Mouse (Mus musculus) cortical plate, adult 2 months (tissue): ENCODE data around the gene Jag2. TPM values are rescaled to one million over a fixed set of nuclear protein-coding genes. Genes with fewer than 3 reads are reported as not detected.

Source experiments
- H3K27ac ChIP-seq: fragments of 200-500 bp; 2 replicates; pipeline ENCODE4 v1.5.1; 2012; ENCODE audit warnings: low read length, control low read depth, inconsistent platforms; ENCODE audit not compliant: insufficient read depth
- H3K4me1 ChIP-seq: fragments of 200-500 bp; 2 replicates; pipeline ENCODE4 v1.6.1; 2011; ENCODE audit warnings: low read length; ENCODE audit not compliant: control insufficient read depth, insufficient read depth
- H3K4me3 ChIP-seq: fragments of 200-500 bp; 2 replicates; pipeline ENCODE4 v1.5.1; 2011; ENCODE audit warnings: mild to moderate bottlenecking, low read length, control low read depth; ENCODE audit not compliant: insufficient read depth
- CTCF ChIP-seq: fragments of 200-500 bp; IDR thresholded peaks from 2 replicates; pipeline ENCODE4 v1.5.1; 2011; ENCODE audit warnings: mild to moderate bottlenecking, control low read depth, low read length; ENCODE audit not compliant: insufficient read depth; ENCODE audit errors: extremely low read depth
- POLR2A ChIP-seq: fragments of 200-500 bp; IDR thresholded peaks from 2 replicates; pipeline ENCODE4 v1.6.1; 2011; ENCODE audit warnings: mild to moderate bottlenecking, low read length, control low read depth; ENCODE audit not compliant: insufficient read depth; ENCODE audit errors: extremely low read depth
- polyA plus RNA-seq: library from polyadenylated mRNA; depleted of rRNA; stranded (reverse); fragments of >200 nt; gene quantifications from 2 replicates; pipeline ENCODE4 v1.2.3, GENCODE M21; 2012

The Jag2 gene
- polyA plus RNA-seq, 1 experiment = 42.1 TPM

- 0 out of 2 replicates have a peak, but pooled peaks cover 2% of the 10 kb centered on the region for H3K4me1 ChIP-seq
- H3K4me3 ChIP-seq = no peak overlapping the region
- H3K27ac ChIP-seq = no peak overlapping the region
- no peak for TF ChIP-seq POLR2A
- TF ChIP-seq CTCF = no peak
Measured at GRCm38 (mm10) chr12:112872991-112873390, 56.6 kb downstream of the Jag2 start.

- H3K4me3 ChIP-seq = no peak overlapping the region
- H3K4me1 ChIP-seq = no peaks in the 10 kb centered on the region
- H3K27ac ChIP-seq = no peak overlapping the region
- TF ChIP-seq POLR2A (no peak), CTCF (no peak)
Measured at GRCm38 (mm10) chr12:112871272-112871671, 58.3 kb downstream of the Jag2 start.

GRCm38 (mm10) chr12:112870775-112871174, 58.8 kb downstream of the Jag2 start:
- no peak overlapping the region for H3K27ac ChIP-seq
- H3K4me1 ChIP-seq = no peaks in the 10 kb centered on the region
- H3K4me3 ChIP-seq = no peak overlapping the region
- TF ChIP-seq CTCF (no peak), POLR2A (no peak)

- H3K4me3 ChIP-seq = no peak overlapping the region
- TF ChIP-seq CTCF (no peak), POLR2A (no peak)
- H3K4me1 ChIP-seq = no peaks in the 10 kb centered on the region
- no peak overlapping the region for H3K27ac ChIP-seq
Measured at GRCm38 (mm10) chr12:112869783-112870204, 59.8 kb downstream of the Jag2 start.

- Histone ChIP-seq H3K4me3 (no peak within 1 kb of the TSS), H3K4me1 (no peaks in the 10 kb centered on the region), H3K27ac (no peak within 1 kb of the TSS)
- TF ChIP-seq POLR2A (no peak), CTCF (no peak)
Measured at GRCm38 (mm10) chr12:112868178-112869087, 61.1 kb downstream of the Jag2 start, which contains the start of gene Gpr132. Gpr132 (minus strand) TSS chr12:112868228.

GRCm38 (mm10) chr12:112867106-112867674, 62.4 kb downstream of the Jag2 start:
- H3K4me3 ChIP-seq = no peak overlapping the region
- H3K27ac ChIP-seq = no peak overlapping the region
- no peaks in the 10 kb centered on the region for H3K4me1 ChIP-seq
- no peak for TF ChIP-seq CTCF

GRCm38 (mm10) chr12:112866467-112867080, 63.0 kb downstream of the Jag2 start:
- TF ChIP-seq CTCF = no peak
- TF ChIP-seq POLR2A = no peak
- Histone ChIP-seq H3K4me1 (no peaks in the 10 kb centered on the region), H3K4me3 (no peak overlapping the region), H3K27ac (no peak overlapping the region)

- Histone ChIP-seq H3K27ac (no peak overlapping the region), H3K4me1 (no peaks in the 10 kb centered on the region), H3K4me3 (no peak overlapping the region)
- no peak for TF ChIP-seq CTCF
- TF ChIP-seq POLR2A = no peak
Measured at GRCm38 (mm10) chr12:112864804-112865203, 64.8 kb downstream of the Jag2 start.

GRCm38 (mm10) chr12:112861911-112862321, 67.7 kb downstream of the Jag2 start:
- Histone ChIP-seq H3K4me3 (no peak overlapping the region), H3K4me1 (no peaks in the 10 kb centered on the region), H3K27ac (no peak overlapping the region)
- TF ChIP-seq CTCF (no peak), POLR2A (no peak)
